Mouse (Mus musculus): ENCODE results near the gene Ston1.
A peak's percentile ranks its signal among the peaks of the same experiment; 100 is the strongest.

Ston1 gene

DNA sequence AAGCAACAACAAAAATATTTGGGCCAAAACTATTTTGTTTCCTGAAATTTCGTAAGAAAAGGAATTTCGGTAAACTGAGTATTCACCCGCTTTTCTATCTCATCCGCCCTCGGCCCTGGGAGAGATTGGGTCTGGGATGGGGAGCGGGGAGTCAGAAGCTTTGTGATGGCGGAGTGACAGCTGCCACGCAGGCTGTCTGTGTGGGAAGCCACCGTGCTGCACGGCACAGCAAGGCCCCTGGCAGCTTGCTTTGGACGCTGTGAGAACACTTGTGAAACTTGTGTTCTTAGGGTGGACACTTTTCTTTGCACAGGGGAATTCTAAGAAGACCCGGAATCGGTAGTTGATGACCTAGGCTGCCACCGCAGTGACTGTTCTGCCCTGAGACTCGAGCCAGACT lies 10.1 kb upstream of the Ston1 start:
- no peak for DNase-seq (ENCODE audit: low read depth, low spot score)

DNA sequence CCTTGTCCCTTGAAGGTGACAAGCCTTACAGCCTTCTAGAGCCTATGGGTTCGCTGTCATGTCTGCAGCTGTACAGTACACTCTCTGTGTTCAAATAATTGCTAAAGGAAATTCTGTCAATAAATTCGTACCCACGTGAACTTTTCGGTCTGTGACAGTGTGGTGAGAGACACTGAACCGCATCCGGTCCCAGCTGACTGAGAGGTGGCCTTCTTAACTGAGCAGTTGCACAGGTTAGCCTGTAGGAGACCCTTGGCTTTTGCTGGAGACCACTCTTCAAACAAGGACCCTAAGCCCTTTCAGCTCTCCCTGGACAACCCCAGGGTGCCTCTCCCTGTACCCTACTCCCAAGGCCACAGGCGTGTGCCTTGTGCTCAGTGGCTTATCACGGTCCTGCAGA lies 9.3 kb upstream of the Ston1 start:
- DNase-seq (ENCODE audit: low read depth, low spot score), result peak; percentile 18

DNA sequence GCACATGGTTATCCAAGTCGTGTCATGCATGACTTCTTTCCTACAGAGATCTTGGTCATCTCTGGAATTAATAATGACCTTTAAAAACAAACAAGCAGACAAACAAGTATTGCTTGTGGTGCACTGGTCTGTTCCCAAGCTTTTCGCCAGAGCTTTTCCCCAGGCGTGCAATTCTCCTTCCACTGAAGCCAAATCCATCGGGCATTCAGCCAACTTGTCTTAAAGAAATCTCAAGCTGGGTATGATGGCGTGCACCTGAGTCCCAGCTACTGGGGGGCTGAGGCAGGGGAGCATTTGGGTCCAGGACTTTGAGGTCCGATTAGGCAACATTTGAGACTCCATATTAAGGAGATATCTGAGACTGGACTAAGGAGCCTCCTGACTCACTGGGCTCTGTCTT lies 7.2 kb upstream of the Ston1 start:
- DNase-seq (ENCODE audit: low read depth, low spot score), result no peak

DNA sequence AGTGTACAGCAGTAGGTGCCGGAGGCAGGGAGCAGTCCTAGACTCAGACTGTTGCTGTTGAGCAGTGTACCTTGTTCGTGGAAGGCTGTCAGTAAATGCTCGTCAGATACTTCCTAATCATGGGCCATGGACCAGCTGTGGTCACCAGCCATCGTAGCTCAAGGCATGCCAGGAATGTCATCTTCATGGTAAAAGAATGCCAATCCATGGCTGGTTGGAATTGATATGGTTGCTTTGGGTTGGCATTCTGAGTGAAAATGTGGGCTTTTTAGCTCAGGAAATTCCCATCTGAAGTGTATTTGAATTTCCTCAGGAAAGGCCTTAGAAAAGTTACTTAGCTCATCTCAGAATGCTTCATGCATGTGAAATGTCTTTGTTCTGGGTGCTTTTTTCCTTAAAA lies 2.4 kb upstream of the Ston1 start:
- no peak for DNase-seq (ENCODE audit: low read depth, low spot score)

DNA sequence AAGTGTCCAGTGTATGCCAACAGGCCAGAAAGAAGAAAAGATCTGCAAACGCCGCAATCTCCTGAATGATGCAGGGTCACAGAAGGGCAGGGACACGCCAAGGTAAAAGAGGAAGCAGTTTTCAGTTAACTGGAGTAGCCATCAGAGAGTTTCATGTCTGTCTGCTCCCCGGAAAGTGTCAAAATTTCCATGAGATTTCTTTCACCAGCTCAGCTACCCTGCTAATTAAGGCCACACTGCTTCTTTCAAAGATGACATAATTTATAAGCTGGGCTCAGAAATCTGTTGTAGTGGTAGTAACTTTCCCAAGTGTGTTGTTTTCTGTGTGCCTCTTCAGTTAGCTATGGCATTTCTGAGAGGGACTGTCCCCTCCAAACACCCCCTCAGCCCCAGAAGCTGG lies 1.4 kb upstream of the Ston1 start:
- DNase-seq (ENCODE audit: low read depth, low spot score), result peak; percentile 13

DNA sequence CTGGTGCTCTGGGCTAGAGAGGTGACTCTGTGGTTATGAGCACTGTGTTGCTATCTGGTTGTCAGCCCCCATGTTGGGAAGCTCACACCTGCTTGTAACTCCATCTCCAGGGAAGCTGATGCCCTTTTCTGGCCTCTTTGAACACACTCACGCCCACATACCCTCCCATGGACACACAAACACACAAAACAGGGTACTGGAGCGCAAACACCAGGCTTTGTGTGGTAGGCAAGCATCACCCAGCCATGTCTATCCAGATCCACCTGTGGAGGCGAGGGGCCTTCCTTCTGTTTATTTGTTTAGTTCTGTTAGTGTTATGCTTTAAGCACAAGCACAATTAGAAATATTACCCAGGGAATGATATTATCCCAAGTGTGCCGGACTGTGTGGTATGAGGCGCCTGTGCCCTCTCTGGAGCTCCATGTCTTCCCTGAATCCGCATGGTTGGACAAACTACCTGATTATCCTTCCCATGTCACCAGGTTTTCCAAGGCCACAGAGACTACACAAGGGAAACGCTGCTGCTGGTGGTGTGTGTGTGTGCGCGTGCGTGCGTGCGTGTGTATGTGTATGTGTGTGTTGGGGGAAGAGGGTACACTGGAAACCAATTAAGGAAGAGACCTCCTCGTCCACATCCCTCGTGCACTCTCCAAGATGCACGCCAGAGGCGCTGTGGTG lies 801 bp upstream of the Ston1 start:
- peak; percentile 82 for DNase-seq (ENCODE audit: low read depth, low spot score)

DNA sequence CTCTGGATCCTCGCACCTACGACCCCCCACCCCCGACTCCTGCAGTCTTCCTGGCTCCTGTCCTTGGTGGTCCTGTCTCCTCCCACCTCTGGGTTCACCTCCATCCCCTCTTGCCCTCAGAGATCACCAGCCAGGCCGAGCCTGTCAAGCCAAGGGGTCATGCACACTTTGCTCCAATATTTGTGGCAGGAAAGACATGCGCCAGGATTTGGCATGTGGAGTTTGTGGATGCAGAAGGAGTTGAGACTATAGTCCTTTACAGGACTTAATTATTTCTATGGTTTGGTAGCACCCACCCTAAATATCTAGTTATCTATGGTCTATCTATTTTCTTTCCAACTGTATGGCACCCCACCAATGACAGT lies 554 bp downstream of the Ston1 start:
- no peak for DNase-seq (ENCODE audit: low read depth, low spot score)

DNA sequence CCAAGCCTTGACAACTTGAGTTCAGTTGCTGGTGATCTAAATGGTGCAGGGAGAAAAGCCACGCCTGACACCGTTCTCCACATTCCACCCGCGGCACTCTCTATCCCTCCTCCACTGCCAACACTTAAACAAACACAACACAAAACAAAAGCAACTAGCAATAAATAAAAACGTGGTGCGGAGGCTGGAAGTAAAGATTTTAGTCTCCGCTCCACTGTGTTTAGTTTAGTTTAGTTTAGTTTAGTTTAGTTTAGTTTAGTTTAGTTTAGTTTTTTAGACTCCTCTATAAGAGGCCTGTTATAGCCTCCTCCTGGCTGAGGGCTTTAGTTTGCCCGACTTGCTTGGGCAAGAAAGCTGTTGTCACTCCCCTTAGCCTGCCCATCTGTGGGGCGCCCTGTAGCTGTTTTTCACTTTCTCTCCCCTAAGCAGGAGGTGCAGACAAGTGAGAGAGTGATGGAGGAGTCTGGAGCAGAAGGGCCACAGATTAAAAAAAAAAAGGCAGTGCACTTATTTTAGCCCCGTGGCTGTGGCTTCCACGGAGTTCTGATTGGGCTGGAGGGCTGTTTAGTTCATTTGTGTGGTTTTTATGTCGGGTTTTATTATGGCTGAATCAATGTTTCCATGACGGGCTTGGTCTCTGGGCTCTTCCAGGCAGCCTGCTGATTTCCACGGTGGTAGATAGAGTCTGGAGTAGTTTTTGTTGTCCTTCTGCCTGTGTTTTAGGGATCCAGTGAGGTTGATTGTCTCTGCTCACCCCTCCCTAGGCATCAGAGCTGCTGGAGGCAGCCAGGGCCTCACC lies 1.3 kb downstream of the Ston1 start:
- peak; percentile 74 for DNase-seq (ENCODE audit: low read depth, low spot score)

DNA sequence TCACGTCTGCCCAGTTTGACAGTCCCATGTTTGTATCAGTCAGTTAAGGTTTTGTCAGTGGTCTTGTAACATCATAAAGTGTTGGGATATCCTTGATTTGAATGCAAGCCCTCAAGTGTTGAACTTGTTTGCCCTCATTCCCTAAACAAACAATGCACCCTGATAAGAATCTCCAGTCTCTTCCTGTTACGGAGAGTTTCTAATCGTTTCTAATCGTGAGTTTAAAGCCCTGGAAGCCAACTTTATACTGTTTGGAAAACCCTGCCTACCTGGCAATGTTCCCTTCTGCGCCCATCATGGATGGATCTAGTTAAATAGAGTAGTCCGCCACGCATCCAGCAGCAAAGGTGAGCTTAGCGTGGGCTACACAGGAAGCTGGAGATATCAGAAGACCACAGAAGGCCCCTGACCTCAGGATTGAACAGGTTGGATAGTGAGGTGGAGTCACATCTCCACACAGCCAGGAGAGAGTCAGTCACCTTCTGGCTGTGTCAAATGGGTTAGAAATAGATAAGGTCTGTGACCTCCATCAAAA lies 3.1 kb downstream of the Ston1 start:
- no peak for DNase-seq (ENCODE audit: low read depth, low spot score)

DNA sequence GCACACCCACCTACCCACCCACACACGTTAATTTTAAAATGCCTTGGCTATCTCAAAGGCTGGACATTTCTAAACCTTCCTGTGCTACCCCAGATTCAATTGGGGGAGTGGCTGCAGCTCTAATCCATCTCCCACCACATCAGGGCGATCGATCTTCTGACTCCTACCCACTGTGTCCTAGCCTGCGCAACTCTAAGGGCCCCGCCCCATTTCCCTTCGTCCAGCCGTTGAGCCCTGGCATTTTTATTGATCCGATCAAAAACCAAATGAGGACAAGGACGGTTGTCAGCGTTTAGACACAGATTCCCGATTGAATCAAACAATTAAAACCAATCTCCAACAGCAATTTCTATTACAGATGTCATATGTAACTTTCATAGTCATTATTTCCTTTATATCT lies 6.5 kb downstream of the Ston1 start:
- DNase-seq (ENCODE audit: low read depth, low spot score), result no peak

DNA sequence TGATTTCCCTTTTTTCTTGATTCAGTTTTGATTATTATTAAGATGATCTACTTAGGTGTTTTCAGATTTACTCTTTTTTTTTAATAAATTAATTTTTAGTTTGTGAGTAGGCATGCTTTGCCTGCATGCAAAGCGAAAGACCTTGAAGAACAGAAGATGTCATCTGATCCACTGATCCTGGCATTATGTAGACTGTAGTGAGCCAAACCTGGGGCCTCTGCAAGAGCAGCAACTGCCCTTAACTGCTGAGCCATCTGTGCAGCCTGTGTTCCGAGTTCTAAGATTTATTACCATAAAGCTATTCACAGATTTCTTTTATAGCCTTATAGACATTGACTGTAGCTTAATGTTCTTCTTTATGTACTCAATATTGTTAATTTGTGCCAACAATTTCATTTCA lies 8.6 kb downstream of the Ston1 start:
- no peak for DNase-seq (ENCODE audit: low read depth, low spot score)

DNA sequence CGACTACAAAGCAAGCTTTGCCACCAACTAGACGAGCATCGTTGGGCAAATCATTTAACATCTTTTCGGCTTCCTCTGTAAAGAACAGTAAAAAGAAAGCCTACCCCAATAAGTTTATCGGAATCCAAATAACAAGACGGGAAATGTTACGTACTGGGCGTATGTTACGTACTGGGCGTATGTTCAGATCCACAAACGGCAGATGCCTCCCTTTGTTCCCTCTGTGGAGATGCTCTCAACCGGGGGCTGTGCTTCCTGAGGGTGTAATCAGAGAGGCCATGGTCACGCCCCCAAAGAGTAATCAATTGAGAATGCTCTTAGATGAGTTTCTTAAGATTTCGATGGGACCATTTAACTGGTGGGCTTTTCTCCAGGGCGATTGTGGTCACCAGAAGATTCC lies 11.9 kb downstream of the Ston1 start:
- no peak for DNase-seq (ENCODE audit: low read depth, low spot score)

DNA sequence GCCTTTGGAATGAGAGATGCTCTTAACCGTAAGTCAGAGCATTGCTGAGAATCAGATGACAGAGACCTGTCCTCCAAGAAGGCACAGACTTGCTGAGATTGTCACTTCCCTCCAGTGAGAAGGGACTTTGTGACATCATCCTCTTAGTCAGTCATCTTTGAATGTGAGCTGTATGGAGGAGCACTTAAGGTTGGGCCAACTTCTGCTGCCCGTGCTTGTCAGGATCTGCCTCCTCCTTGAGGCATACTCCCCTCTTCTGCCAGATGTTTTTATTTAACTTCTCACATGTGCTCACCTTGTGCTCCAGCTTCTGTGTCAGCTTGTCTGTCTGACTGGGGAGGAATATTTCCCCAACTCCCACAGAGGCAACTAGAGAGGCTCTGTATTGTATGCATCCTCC lies 13.6 kb downstream of the Ston1 start:
- DNase-seq (ENCODE audit: low read depth, low spot score), result no peak

DNA sequence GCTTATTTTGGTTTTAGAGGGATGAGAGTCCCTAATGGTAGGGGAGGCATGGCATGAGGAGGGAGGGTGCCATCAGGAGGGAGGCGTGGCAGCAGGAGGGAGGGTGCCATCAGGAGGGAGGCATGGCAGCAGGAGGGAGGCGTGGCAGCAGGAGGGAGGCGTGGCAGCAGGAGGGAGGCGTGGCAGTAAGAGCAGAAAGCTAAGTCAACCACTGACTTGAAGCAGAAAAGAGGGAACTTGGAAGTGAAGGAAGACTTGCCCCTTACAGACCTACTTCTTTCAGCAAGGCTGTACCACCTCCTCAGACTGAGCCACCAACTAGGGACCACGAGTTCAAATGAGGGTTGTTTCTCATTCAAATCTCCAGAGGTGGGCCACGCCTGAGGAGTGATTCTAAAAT lies 15.7 kb downstream of the Ston1 start:
- no peak for DNase-seq (ENCODE audit: low read depth, low spot score)

DNA sequence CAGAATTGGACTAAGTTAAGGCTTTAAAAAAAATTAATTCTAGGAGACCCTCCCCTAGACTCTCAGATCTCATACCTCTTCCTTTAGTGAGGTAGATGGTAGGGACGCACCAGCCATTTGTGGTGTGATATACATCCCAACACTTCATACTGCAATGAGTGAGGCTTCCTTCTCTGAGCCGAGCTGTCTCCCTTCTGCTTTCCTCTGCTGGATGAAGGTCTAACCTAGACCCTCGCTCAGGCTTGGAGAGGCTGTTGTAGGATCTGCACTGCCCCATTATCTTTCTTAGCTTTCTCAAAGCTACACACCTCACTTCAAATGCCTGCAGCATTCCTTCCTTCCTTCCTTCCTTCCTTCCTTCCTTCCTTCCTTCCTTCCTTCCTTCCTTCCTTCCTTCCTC lies 16.2 kb downstream of the Ston1 start:
- no peak for DNase-seq (ENCODE audit: low read depth, low spot score)

DNA sequence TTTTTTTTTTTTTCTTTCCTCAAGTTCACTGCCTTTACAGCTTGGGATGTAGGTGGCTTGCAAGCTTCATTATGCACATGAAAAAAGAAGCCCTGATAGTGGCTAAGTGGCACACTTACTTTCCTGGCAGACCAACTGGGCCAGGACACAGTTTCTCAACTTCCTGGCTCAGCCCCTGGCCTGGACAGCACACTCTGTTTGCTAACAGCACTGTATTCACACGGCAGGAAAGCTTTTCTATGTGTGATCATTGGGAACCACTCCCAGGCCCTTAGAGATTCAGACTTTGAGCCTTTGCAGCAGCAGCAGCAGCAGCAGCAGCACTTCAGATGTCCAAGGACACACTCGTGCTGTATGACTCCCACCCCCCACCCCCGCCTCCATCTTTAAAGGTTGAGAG lies 16.8 kb downstream of the Ston1 start:
- DNase-seq (ENCODE audit: low read depth, low spot score), result no peak

DNA sequence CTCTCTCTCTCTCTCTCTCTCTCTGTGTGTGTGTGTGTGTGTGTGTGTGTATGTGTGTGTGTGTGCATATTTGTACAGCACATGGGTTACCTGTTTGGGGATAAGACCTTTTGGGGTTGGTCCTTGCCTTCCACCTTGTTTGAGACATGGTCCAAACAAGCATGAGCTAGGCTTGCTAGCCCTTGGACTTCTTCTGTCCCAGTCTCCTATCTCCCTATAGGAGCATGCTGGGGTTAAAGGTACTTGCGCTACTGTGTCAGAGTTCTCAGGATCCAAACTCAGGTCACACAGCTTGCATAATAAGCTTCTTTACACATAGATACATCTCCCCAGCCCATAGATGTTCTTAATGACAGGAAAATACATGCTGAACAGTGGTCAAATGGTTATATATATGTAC lies 17.2 kb downstream of the Ston1 start:
- no peak for DNase-seq (ENCODE audit: low read depth, low spot score)

DNA sequence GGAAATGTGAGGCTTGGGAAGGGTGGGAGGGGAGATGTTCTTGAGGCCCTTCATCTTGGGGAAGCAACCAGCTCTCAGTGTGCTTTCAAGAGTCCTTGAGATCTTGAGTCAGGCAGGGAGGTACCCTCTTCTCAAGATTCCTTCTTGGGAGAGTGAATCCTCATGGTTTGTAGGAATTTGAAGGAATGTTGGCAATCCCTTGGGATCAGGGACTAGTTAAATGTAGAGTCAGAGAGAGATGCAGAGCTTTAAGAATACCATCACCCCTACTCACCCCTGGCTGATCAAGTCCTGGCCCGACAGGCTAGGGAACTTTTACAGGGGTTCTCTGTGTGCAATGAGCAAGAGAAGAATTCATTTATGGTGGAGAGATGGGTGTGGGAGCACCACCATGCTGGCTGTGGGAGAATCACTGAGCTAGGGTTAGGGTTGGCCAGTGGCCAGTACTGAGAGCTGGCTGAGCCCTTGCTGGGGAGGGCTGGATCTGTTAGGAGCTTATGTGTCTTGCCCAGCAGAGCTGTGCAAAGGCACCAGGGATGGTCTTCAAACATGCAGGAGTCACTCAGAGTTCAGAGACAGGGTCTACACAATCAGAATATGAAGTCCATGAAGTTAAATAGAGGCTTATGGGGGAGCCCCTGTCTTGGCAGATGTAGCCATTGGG lies 18.1 kb downstream of the Ston1 start:
- no peak for DNase-seq (ENCODE audit: low read depth, low spot score)

DNA sequence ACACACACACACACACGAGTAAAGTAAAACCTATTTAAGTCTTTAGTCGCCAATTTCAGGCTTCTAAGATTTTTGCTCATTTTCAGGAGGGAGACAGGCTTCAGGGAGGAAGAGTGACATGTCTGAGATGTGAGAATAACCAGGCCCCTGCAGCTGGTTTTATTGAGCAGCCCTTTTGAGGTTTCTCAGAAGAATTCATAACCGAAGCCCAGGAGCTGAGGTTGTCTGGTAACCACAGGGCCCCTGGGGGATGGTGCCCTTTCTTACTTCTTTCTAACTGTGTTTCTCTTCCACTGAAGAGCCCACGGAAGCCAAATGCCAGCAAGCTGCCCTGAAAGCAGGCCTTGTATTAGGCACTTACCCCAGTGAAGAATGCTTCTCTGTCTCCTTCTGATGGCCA lies 23.5 kb downstream of the Ston1 start:
- peak; percentile 30 for DNase-seq (ENCODE audit: low read depth, low spot score)

DNA sequence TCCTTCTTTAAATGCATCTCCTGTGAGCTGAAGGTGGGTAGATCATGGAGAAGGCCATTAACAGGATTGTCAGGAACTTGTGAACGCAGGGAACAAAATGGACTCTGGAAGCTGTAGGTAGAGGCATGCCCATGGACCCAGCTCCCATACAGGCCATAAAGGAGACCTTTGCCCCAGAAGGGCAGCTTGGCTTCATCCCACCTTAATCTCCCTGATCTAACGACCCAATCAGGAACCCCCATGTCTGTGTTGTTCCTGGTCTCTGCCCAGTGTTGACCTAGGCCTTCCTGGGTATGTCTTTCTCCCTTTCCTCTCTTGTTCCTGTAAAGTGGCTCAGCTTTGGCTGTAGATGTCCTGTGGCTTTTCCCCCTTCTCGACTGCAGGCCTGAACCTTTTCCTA lies 23.9 kb downstream of the Ston1 start:
- DNase-seq (ENCODE audit: low read depth, low spot score), result no peak

DNA sequence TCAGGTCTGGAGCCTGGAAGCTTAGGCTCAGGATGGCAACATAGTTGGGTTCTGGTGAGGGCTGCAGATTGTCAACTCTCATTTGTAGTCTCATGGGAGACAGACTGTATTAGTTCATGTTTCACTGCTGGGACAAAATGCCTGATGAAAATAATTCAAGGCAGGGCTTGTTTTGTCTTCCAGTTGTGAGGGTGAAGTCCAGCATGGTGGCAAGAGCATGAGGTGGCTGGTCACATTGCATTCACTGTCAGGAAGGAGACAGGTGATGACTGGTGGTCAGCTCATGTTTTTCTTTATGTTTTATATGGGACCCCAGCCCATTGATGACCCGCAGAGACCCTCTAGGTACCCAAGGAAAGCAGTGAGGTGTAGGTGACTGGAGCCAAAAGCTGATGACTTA lies 25.2 kb downstream of the Ston1 start:
- no peak for DNase-seq (ENCODE audit: low read depth, low spot score)

DNA sequence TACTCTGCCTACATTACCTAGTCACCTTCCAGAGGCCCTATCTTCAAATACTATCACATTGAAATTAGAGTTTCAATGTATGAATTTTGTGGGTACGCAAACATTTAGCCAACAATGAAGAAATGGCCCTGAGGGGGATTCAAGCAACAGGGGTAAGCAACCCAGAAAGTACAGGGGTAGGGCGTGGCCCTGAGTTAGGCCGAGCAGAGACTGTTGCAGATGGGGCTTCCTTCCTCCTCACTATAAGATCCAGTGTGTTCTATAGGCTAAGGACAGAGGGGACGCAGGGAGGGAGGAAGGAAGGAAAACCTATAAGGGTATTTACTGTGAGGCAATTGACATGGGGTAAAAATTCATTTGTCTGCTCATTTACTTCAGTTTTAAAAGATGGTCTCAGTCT lies 26.9 kb downstream of the Ston1 start:
- DNase-seq (ENCODE audit: low read depth, low spot score), result no peak

DNA sequence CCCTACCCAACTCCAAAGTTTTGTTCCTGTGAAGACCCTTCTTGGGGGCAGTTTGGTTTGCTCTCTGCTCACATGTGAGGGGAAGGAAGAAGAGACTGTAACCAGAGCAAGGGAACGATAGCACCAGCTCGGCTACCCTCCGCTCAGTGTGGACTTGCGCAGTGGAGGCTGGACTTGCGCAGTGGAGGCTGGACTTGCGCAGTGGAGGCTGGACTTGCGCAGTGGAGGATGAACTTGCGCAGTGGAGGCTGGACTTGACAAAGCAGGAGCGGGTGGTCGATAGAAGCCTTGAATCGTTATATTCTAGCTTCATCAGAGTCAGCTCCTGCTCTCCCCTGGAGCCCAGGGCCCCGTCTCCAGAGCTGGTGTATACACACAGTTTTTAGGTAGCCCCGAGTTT lies 27.9 kb downstream of the Ston1 start:
- no peak for DNase-seq (ENCODE audit: low read depth, low spot score)
